Mouse (Mus musculus) inflammation-experienced regulatory T-cells, adult 6 months (primary cell): Measurements from ENCODE around the gene Cdk2ap1. TPM values are rescaled to one million over a fixed set of nuclear protein-coding genes. Genes with fewer than 3 reads are reported as not detected.

ENCODE experiments used
- polyA plus RNA-seq, 3 experiments: library from polyadenylated mRNA; unstranded; fragments of 100-300 nt; shearing (Covaris generic); gene quantifications; one replicate each; pipeline ENCODE4 v1.2.1; 2017

The Cdk2ap1 gene
- polyA plus RNA-seq, 3 experiments from 2014 or later, result 17.2 to 23.8 (median 19.9) TPM

Other genes with a start within 250 kb of the Cdk2ap1 start
- gene Arl6ip4, start 247.0 kb downstream of the Cdk2ap1 start, polyA plus RNA-seq, result 10 to 100 TPM; 55.1 to 59.0 (median 56.1) TPM
- 10 to 100 TPM in 2 of 3 experiments, 1 to 10 TPM in 1; 5.5 to 15.7 (median 11.1) TPM for gene Pitpnm2, start 113.3 kb downstream of the Cdk2ap1 start, polyA plus RNA-seq
- 10 to 100 TPM; 12.4 to 17.5 (median 15.1) TPM for gene Mphosph9, start 35.1 kb downstream of the Cdk2ap1 start, polyA plus RNA-seq
- 10 to 100 TPM; 10.5 to 18.3 (median 11.1) TPM for gene 2810006K23Rik, start 35.0 kb downstream of the Cdk2ap1 start, polyA plus RNA-seq
- 100 to 1,000 TPM; 127 to 199 (median 163) TPM for gene Sbno1, start 62.9 kb upstream of the Cdk2ap1 start, polyA plus RNA-seq
- 10 to 100 TPM; 19.3 to 33.6 (median 23.2) TPM for gene Kmt5a, start 76.8 kb upstream of the Cdk2ap1 start, polyA plus RNA-seq
- 10 to 100 TPM; 56.2 to 88.3 (median 67.1) TPM for gene Rilpl2, start 115.3 kb upstream of the Cdk2ap1 start, polyA plus RNA-seq
- 10 to 100 TPM in 1 of 3 experiments, 1 to 10 TPM in 2; 6.5 to 12.1 (median 9.7) TPM for gene Snrnp35, start 120.1 kb upstream of the Cdk2ap1 start, polyA plus RNA-seq
- gene Rilpl1, start 168.3 kb upstream of the Cdk2ap1 start, polyA plus RNA-seq, result 1 to 10 TPM in 1 of 3 experiments, under 1 TPM in 2; 0.39 to 1.3 (median 0.91) TPM
- 100 to 1,000 TPM in 1 of 3 experiments, 10 to 100 TPM in 2; 41.3 to 124 (median 59.1) TPM for gene Tmed2, start 177.6 kb upstream of the Cdk2ap1 start, polyA plus RNA-seq
- 10 to 100 TPM; 14.7 to 22.6 (median 20.1) TPM for gene Ddx55, start 189.8 kb upstream of the Cdk2ap1 start, polyA plus RNA-seq
- gene Eif2b1, start 216.0 kb upstream of the Cdk2ap1 start, polyA plus RNA-seq, result 10 to 100 TPM; 43.2 to 54.2 (median 51.1) TPM
- gene Gtf2h3, start 216.1 kb upstream of the Cdk2ap1 start, polyA plus RNA-seq, result 10 to 100 TPM; 59.6 to 62.1 (median 60.8) TPM